Mouse (Mus musculus) mature B cell (primary cell): ENCODE data around the gene Vsx2.
"Not testable (repeated sequence)": the region's sequence is repeated elsewhere in the genome, so short reads cannot be mapped to it uniquely, and the experiment has no call there.

Experiments
- in situ Hi-C: fragments of 300-500 bp; cut with MboI; formaldehyde crosslinking; loops from 2 replicates; pipeline ENCODE4 v1.14.3; 2019

Vsx2 gene

GRCm38 (mm10) chr12:84569336-84569970 lies at the start of gene Vsx2:
Gene Vsx2 (plus strand): TSS chr12:84569762.
- in situ Hi-C loops: no loop called here

- in situ Hi-C loops: no loop called here
These were observed 45.8 kb upstream of the Vsx2 start for GRCm38 (mm10) chr12:84523728-84524127.

GRCm38 (mm10) chr12:84524147-84525050 lies 45.2 kb upstream of the Vsx2 start:
- in situ Hi-C loops: no loop called here

- in situ Hi-C loops: no loop called here
These were observed 44.1 kb upstream of the Vsx2 start for GRCm38 (mm10) chr12:84525422-84525821.

GRCm38 (mm10) chr12:84530426-84530825 lies 39.1 kb upstream of the Vsx2 start:
- in situ Hi-C loops: no loop called here

- in situ Hi-C loops: no loop called here
These were observed 37.4 kb upstream of the Vsx2 start for GRCm38 (mm10) chr12:84531906-84532829.

- in situ Hi-C loops: no loop called here
These were observed 36.7 kb upstream of the Vsx2 start for GRCm38 (mm10) chr12:84532830-84533199.

- in situ Hi-C loops: no loop called here
These were observed 35.7 kb upstream of the Vsx2 start for GRCm38 (mm10) chr12:84533706-84534486.

GRCm38 (mm10) chr12:84539537-84539936 lies 30.0 kb upstream of the Vsx2 start:
- in situ Hi-C loops: not testable (repeated sequence)

GRCm38 (mm10) chr12:84541391-84541958 lies 28.1 kb upstream of the Vsx2 start:
- in situ Hi-C loops: no loop called here

GRCm38 (mm10) chr12:84546028-84546427 lies 23.5 kb upstream of the Vsx2 start:
- in situ Hi-C loops: no loop called here

- in situ Hi-C loops: no loop called here
These were observed 22.9 kb upstream of the Vsx2 start for GRCm38 (mm10) chr12:84546577-84547085.

- in situ Hi-C loops: no loop called here
These were observed 21.3 kb upstream of the Vsx2 start for GRCm38 (mm10) chr12:84548251-84548650.

GRCm38 (mm10) chr12:84555218-84555617 lies 14.3 kb upstream of the Vsx2 start:
- in situ Hi-C loops: no loop called here

GRCm38 (mm10) chr12:84562558-84562957 lies 7.0 kb upstream of the Vsx2 start:
- in situ Hi-C loops: no loop called here

GRCm38 (mm10) chr12:84567576-84567975 lies 2.0 kb upstream of the Vsx2 start:
- in situ Hi-C loops: no loop called here

GRCm38 (mm10) chr12:84569976-84570693 lies 573 bp downstream of the Vsx2 start:
- in situ Hi-C loops: no loop called here

GRCm38 (mm10) chr12:84570694-84571415 lies 1.3 kb downstream of the Vsx2 start:
- in situ Hi-C loops: no loop called here
